In the genomic region with DNA sequence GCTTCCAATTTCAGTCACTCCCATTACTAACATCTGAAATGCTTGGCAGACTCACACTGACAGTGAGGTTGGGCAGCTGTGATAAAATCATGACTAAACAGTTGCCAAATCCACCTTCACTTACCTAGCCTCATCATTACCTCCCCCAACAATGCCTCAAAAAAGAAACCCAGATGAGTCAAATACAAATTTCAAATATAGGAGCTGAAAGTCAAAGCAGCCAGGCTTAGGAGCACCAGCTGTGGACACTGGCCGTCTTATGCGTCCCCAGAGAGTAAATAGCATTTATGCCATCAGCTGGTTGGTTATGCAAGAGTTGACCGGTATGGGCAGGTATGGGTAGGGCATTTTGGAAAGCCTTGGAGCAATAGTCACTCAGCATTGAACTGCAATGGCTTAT, we compare ENCODE assay signal across 21 mouse cellular contexts.
"Had no signal": no experiment of that assay in that cellular context is flagged by ENCODE, and none has a peak within 500 bp of the region (broad histone marks: within the 10 kb centered on the region; RNA-seq: fewer than 3 reads in every experiment).

No protein-coding gene starts in this region.

- H3K4me2 ChIP-seq: kidney, embryonic 15.5 days; lung, embryonic 15.5 days; midbrain, embryonic 11.5 days; neural tube, embryonic 12.5 days; neural tube, embryonic 15.5 days had no signal

- H3K4me1 ChIP-seq: kidney, embryonic 15.5 days; lung, embryonic 15.5 days; neural tube, embryonic 12.5 days; neural tube, embryonic 15.5 days had no signal

- H3K9ac ChIP-seq: kidney, embryonic 15.5 days; liver, embryonic 14.5 days; lung, embryonic 15.5 days; neural tube, embryonic 12.5 days; neural tube, embryonic 15.5 days had no signal

- DNase-seq: kidney, adult 11 months; kidney, adult 8-10 months; kidney, postnatal 10 days; kidney, postnatal 36 days; lung, adult 18-20 months; lung, postnatal 10 days; lung, postnatal 4 days; midbrain, embryonic 14.5 days; right cerebral cortex, adult 18-20 months; right cerebral cortex, postnatal 14 days; right cerebral cortex, postnatal 4 days; thymus, adult 2 months; thymus, postnatal 14 days; thymus, postnatal 4 days had no signal

- H3K4me3 ChIP-seq: kidney, embryonic 15.5 days; lung, embryonic 15.5 days; neural tube, embryonic 12.5 days; neural tube, embryonic 15.5 days had no signal

- H3K9me3 ChIP-seq: kidney, embryonic 15.5 days; lung, embryonic 15.5 days; neural tube, embryonic 12.5 days; neural tube, embryonic 15.5 days had no signal

- H3K27ac ChIP-seq: kidney, embryonic 15.5 days; liver, embryonic 14.5 days; lung, embryonic 15.5 days; neural tube, embryonic 12.5 days; neural tube, embryonic 15.5 days; stomach, postnatal 0 days had no signal

- H3K27me3 ChIP-seq: kidney, embryonic 15.5 days; lung, embryonic 15.5 days; neural tube, embryonic 12.5 days; neural tube, embryonic 15.5 days had no signal
